Mouse (Mus musculus) limb, embryonic 11.5 days (tissue): ENCODE data around the gene Nt5dc3. TPM values are rescaled to one million over a fixed set of nuclear protein-coding genes. Genes with fewer than 3 reads are reported as not detected.

Experiments used
- ATAC-seq: fragments of 200-750 bp; cut with Nextera tagmentation; 2 replicates; pipeline ENCODE4 v1.8.0; 2017; ENCODE audit warnings: low read depth; ENCODE audit not compliant: insufficient number of reproducible peaks, low FRiP score, low TSS enrichment
- DNase-seq: peaks from one replicate; pipeline ENCODE4 v3.0.0-alpha.2; 2015; ENCODE audit warnings: low spot score
- H3K27ac ChIP-seq: fragments of 300-500 bp; sonication (generic); replicated peaks from 2 replicates; pipeline ENCODE4 v1.5.1; 2014; ENCODE audit warnings: low read depth, mild to moderate bottlenecking, low read length
- H3K27me3 ChIP-seq: fragments of 300-500 bp; sonication (generic); 2 replicates; pipeline ENCODE4 v1.6.1; 2014; ENCODE audit warnings: mild to moderate bottlenecking, low read length, mixed read lengths; ENCODE audit not compliant: control insufficient read depth, insufficient read depth
- H3K36me3 ChIP-seq: fragments of 300-500 bp; sonication (generic); 2 replicates; pipeline ENCODE4 v1.6.1; 2014; ENCODE audit warnings: mild to moderate bottlenecking, low read length, moderate library complexity, mixed read lengths; ENCODE audit not compliant: control insufficient read depth, insufficient read depth
- H3K4me1 ChIP-seq: fragments of 300-500 bp; sonication (generic); 2 replicates; pipeline ENCODE4 v1.6.1; 2014; ENCODE audit warnings: low read length, mixed read lengths; ENCODE audit not compliant: control insufficient read depth, insufficient read depth
- H3K4me2 ChIP-seq: fragments of 300-500 bp; sonication (generic); 2 replicates; pipeline ENCODE4 v1.6.1; 2014; ENCODE audit warnings: low read depth, mild to moderate bottlenecking, moderate library complexity; ENCODE audit not compliant: severe bottlenecking
- H3K4me3 ChIP-seq: fragments of 300-500 bp; sonication (generic); 2 replicates; pipeline ENCODE4 v1.5.1; 2014; ENCODE audit warnings: low read depth, low read length
- H3K9ac ChIP-seq: fragments of 300-500 bp; sonication (generic); 2 replicates; pipeline ENCODE4 v1.6.1; 2014; ENCODE audit warnings: mild to moderate bottlenecking, low read length
- H3K9me3 ChIP-seq: fragments of 300-500 bp; sonication (generic); 2 replicates; pipeline ENCODE4 v1.6.1; 2016; ENCODE audit warnings: low read length; ENCODE audit not compliant: control insufficient read depth
- WGBS: fragments of 180-500 bp; shearing (Covaris S2); extraction: QIAGEN DNeasy Blood & Tissue Kit; methylation state at CpG from one replicate; pipeline ENCODE4 v1.1.7; 2014; 5-methylcytosine and 5-hydroxymethylcytosine counted together
- polyA plus RNA-seq: library from polyadenylated mRNA; unstranded; fragments of >200 nt; fragmentation: Nextera tagmentation; extraction: Ambion mirVana; gene quantifications from 2 replicates; pipeline ENCODE4 v1.2.1, GENCODE M21; 2014

Gene Nt5dc3
- polyA plus RNA-seq, 1 experiment from 2014 or later, result 0.49 TPM

DNA sequence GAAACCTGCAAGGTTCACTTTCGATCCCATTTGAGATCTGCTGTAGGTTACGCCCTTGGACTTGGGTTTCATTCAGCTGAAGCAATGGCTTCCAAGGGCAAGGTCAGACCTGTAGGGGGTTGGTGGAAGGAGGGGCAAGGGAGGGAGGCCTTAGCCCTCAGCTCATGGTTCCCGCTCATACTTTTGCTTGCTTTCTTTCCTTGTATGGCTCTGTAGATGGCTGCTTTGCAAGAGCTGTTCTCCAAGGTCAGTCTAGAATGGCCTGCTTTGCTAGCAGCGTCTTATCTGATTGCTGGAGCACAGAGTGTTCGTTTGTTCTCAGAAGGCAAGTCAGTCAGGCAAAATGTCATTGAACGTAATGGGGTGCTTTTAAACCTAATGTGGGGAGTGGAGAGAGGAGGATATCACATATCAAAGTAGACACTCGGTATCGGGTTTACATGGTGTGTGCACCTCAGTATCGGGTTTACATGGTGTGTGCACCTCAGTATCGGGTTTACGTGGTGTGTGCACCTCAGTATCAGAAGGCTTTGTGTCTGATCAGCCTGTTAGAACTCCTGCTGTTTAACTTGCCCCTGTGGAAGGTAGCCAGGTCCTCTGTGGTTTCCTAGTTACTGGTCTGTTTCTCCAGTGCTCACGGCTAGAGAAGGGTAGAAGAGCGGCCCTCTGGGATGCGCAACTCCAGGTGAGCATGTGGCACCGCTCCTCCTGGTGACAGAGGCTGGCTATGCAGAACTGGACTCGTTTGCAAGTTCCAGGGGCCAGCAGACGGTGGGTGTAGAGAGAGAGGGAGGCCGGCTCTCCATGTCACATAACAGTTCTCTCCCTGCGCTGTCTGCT, 35.7 kb downstream of the Nt5dc3 start:
- no peaks in the 10 kb centered on the region for H3K27me3 ChIP-seq
- ATAC-seq (no peak), DNase-seq (peak; percentile 28)
- no peaks in the 10 kb centered on the region for H3K9me3 ChIP-seq
- WGBS, result 67% methylated on average over 19 of the region's 19 CpGs
- no peak overlapping the region; the same call in 1 of the 2 replicates for H3K27ac ChIP-seq
- no peak overlapping the region for H3K4me3 ChIP-seq
- no peaks in the 10 kb centered on the region for H3K36me3 ChIP-seq
- peaks cover 11% of the 10 kb centered on the region; the same call in 1 of the 2 replicates for H3K4me1 ChIP-seq
- H3K9ac ChIP-seq, result no peak overlapping the region; the same call in 1 of the 2 replicates
- no peak overlapping the region for H3K4me2 ChIP-seq

- no peak overlapping the region for H3K27ac ChIP-seq
Measured at GRCm38 (mm10) chr10:86815133-86815532, 36.3 kb downstream of the Nt5dc3 start.

GRCm38 (mm10) chr10:86819649-86820165, 40.9 kb downstream of the Nt5dc3 start:
- DNase-seq (peak; percentile 24), ATAC-seq (no peak)
- no peaks in the 10 kb centered on the region for H3K9me3 ChIP-seq
- no peak overlapping the region for H3K4me3 ChIP-seq
- WGBS, result 53% methylated on average over 8 of the region's 8 CpGs
- no peak overlapping the region for H3K27ac ChIP-seq
- no peak overlapping the region for H3K9ac ChIP-seq
- peaks cover 9% of the 10 kb centered on the region; the same call in 1 of the 2 replicates for H3K4me1 ChIP-seq
- H3K27me3 ChIP-seq, result no peaks in the 10 kb centered on the region
- no peak overlapping the region for H3K4me2 ChIP-seq
- no peaks in the 10 kb centered on the region for H3K36me3 ChIP-seq

More at GRCm38 (mm10) chr10:86815133-86815532, 36.3 kb downstream of the Nt5dc3 start:
- no peak overlapping the region for H3K4me3 ChIP-seq
- 83% methylated on average over 7 of the region's 7 CpGs for WGBS
- H3K27me3 ChIP-seq, result no peaks in the 10 kb centered on the region
- peaks cover 16% of the 10 kb centered on the region; the same call in 1 of the 2 replicates for H3K4me1 ChIP-seq
- no peak overlapping the region for H3K4me2 ChIP-seq
- H3K9me3 ChIP-seq, result no peaks in the 10 kb centered on the region
- H3K9ac ChIP-seq, result no peak overlapping the region
- no peak for ATAC-seq
- no peak for DNase-seq
- H3K36me3 ChIP-seq, result no peaks in the 10 kb centered on the region

GRCm38 (mm10) chr10:86821014-86821413, 42.2 kb downstream of the Nt5dc3 start:
- Histone ChIP-seq H3K9ac (no peak overlapping the region), H3K27me3 (no peaks in the 10 kb centered on the region), H3K36me3 (no peaks in the 10 kb centered on the region), H3K4me1 (peaks cover 8% of the 10 kb centered on the region; the same call in 1 of the 2 replicates), H3K4me2 (no peak overlapping the region), H3K9me3 (no peaks in the 10 kb centered on the region), H3K27ac (no peak overlapping the region), H3K4me3 (no peak overlapping the region)
- WGBS, result 92% methylated on average over 7 of the region's 7 CpGs
- no peak for DNase-seq
- ATAC-seq, result no peak

DNA sequence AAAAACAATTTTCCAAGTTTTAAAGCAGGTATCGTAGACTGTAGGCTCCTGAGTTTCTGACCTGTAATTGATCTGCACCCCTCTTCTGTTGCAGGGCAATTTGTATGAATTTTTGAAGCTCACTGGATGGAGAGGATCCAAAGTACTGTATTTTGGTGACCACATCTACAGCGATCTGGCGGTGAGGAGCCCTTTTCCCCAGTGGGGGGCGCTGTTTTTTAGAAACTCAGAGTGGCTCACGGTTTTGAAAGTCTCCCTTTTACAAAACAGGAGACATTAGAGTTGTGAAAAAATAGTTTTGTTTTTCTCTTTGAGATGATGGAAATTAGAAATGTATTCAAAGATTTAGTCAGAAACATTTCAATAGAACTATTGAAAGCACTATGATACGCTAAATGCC, 45.3 kb downstream of the Nt5dc3 start:
- Histone ChIP-seq H3K4me1 (peaks cover 8% of the 10 kb centered on the region; the same call in 1 of the 2 replicates), H3K4me3 (no peak overlapping the region), H3K9me3 (no peaks in the 10 kb centered on the region), H3K4me2 (no peak overlapping the region), H3K27me3 (no peaks in the 10 kb centered on the region), H3K27ac (no peak overlapping the region), H3K9ac (no peak overlapping the region), H3K36me3 (no peaks in the 10 kb centered on the region)
- ATAC-seq (no peak), DNase-seq (no peak)
- WGBS, result 86% methylated on average over 6 of the region's 6 CpGs

GRCm38 (mm10) chr10:86824871-86825270, 46.1 kb downstream of the Nt5dc3 start:
- Histone ChIP-seq H3K9me3 (no peaks in the 10 kb centered on the region), H3K4me3 (no peak overlapping the region), H3K27ac (no peak overlapping the region), H3K36me3 (no peaks in the 10 kb centered on the region), H3K4me2 (no peak overlapping the region), H3K4me1 (peaks cover 1% of the 10 kb centered on the region; the same call in 1 of the 2 replicates), H3K27me3 (no peaks in the 10 kb centered on the region), H3K9ac (no peak overlapping the region)
- no peak for ATAC-seq
- 42% methylated on average over 14 of the region's 14 CpGs for WGBS
- no peak for DNase-seq

- Histone ChIP-seq H3K27ac (no peak overlapping the region), H3K36me3 (no peaks in the 10 kb centered on the region), H3K27me3 (no peaks in the 10 kb centered on the region), H3K4me2 (no peak overlapping the region), H3K4me3 (no peak overlapping the region), H3K4me1 (no peaks in the 10 kb centered on the region), H3K9ac (no peak overlapping the region), H3K9me3 (no peaks in the 10 kb centered on the region)
- ATAC-seq (no peak), DNase-seq (no peak)
- 93% methylated on average over 10 of the region's 10 CpGs for WGBS
Measured at GRCm38 (mm10) chr10:86825871-86826522, 47.2 kb downstream of the Nt5dc3 start.

GRCm38 (mm10) chr10:86826929-86827328, 48.1 kb downstream of the Nt5dc3 start:
- no peak for DNase-seq
- H3K4me2 ChIP-seq, result no peak overlapping the region
- no peak overlapping the region for H3K4me3 ChIP-seq
- H3K27ac ChIP-seq, result no peak overlapping the region
- no peaks in the 10 kb centered on the region for H3K9me3 ChIP-seq
- H3K36me3 ChIP-seq, result no peaks in the 10 kb centered on the region
- ATAC-seq, result no peak
- no peak overlapping the region for H3K9ac ChIP-seq
- H3K4me1 ChIP-seq, result no peaks in the 10 kb centered on the region
- no peaks in the 10 kb centered on the region for H3K27me3 ChIP-seq
- WGBS, result 46% methylated on average over 3 of the region's 3 CpGs
